Mouse (Mus musculus): ENCODE measurements around the gene Eya3.
"Not testable (repeated sequence)": the region's sequence is repeated elsewhere in the genome, so short reads cannot be mapped to it uniquely, and the experiment has no call there.

Eya3 gene

DNA sequence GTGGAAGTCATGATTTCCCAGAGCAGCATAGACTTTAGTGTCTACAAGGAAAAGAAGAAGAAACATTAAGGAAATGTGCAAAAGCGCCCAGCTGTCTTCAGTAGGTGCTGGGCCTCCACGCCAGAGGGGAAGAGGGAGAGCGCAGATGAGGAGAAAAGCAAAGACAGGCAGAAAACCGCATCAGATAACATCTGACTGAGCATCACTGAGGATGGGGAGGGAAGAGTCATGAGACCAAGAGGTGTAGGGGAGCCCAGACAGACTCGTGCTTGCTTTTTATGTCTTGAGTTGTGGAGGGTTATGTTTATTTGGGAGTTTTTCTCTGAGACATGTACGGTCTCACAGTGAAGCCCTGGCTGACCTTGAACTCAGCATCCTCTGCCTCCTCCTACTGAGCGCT, 102.7 kb downstream of the Eya3 start:
- no peak for DNase-seq (ENCODE audit: low read depth, low spot score)

DNA sequence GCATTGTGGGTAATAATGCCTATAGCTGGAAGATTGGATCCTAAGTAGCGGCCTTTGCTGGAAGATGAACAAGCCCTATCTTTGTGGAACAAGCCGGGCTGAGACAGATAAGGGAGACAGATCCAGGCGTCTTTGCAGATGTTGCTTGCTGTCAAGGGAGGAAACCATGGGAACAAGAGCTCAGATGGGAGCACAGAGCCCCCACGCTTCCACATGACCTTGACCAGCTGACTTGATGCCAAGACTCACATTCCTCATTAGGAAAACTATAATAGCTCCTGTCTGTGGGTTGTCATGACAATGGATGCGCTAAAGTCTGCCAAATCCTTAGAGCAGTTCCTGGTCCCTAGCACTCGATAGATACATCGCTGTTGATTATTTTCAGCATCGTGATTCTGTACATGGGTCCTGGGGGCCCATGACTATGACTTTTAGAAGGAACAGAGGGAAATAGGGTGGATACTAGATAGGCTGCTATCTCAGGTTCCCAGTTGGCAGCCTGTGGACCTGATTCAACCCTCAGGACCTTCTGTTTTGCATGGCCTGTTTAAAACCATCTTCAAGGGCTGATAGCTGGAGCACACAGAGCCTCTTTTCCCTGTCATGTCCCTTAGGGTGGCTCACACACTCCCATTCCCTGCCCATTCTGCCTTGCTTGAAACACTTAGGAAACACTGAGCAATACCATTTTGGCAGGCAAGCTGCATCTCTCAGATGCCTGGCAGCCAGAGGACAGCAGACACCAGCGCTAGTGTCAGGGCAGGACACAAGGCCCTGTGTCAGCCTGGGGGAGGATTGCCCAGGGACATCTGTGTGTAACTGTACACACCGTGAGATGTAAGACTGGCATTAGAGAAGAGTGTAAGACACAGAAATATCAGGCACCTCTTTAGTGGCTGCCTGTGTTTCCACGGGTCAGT, 105.5 kb downstream of the Eya3 start:
- DNase-seq (ENCODE audit: low read depth, low spot score), result no peak

DNA sequence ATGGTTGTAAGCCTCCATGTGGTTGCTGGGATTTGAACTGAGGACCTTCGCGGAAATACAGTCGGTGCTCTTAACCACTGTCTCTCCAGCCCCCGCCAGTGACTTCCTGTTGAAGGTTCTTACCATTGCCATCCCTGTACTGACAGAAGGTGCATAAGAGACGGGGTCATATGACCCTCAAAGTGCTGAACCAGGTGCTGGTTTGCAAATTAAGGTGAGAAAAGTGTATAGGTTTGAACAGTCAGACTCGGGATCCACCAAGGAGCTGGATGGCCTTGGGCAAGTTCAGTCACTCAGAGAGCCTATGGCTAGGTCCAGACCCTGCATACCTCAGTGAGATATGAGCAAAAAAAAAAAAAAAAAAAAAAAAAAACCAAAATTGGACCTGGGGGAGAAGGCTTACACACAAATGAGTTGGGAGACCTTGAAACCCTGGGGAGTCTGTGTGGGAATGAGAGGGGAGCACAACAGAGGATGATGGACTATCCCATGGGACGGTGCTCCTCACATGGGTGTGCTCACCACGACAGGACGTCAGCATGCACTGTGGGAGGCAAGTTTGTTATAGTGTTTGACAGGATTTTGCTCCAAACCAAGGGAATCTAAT, 108.2 kb downstream of the Eya3 start:
- no peak for DNase-seq (ENCODE audit: low read depth, low spot score)

DNA sequence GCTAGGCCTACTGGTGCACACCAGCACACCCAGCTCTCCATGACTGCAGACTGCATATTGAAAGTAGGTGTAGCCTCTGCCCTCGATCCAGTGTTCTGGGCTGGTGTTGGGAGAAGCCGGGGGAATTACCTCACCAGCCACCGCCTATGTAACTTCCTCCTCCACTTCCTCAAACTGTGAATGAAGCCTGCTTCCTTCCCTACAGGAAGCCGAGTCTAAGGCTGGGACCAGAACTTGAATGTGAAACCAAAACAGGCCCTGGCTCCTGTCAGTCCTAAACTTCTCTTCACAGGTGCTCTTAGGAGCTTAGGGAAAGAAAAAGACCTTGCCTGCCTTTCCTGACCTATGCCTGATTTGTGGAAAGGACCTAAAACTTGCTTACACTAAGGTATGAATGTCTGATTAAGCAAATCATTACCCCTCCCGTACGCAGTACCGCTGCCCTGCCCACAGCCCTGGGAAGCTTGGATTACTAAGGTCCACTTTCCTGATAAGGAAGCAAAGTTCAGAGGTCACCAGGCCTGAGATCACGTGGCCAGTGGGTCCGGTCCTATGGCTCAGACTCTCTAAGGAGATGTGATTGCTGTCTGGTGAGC, 109.0 kb downstream of the Eya3 start:
- DNase-seq (ENCODE audit: low read depth, low spot score), result no peak

DNA sequence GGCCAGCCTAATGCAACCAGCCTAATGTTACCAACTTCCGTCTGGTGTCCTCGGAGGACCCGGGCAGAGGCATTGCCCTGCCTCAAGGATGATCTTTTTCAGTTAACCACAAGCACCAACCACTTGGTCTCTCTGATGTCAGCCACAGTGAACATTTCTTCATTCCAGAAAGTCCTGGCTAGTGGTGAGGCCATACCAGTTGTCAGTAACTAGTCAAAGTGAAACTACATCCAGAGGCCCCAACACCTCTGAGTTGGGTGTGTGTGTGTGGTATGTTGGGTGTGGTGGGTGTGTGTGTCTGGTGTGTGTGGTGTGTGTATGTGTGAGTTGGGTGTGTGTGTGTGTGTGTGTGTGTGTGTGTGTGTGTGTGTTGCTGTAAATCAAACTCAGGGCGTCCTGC, 110.0 kb downstream of the Eya3 start:
- DNase-seq (ENCODE audit: low read depth, low spot score), result no peak

DNA sequence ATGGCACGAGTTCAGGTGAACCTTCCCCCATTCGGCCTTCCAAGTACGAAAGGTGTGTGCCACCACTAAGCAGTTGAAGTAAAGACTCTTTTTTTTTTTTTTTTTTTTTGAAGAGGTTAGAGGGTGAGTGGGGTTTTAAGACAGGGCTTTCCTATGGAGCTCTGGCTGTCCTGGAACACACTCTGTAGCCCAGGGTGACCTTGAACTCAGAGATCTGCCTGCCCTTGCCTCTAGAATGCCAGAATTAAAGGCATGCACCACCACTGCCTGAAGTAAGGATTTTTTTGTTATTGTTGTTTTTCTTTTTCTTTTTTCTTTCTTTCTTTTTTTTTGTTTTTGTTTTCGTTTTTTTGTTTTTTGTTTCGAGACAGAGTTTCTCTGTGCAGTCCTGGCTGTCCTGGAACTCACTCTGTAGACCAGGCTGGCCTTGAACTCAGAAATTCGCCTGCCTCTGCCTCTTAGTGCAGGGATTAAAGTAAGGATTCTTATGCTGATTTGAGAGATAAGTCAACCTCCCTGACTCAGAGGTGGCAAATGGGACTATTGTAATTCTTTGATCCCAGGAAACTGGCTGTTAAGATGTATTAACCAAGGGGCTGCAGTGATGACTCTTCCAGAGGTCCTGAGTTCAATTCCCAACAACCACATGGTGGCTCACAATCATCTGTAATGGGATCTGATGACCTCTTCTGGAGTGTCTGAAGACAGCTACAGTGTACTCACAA, 110.6 kb downstream of the Eya3 start:
- no peak for DNase-seq (ENCODE audit: low read depth, low spot score)

DNA sequence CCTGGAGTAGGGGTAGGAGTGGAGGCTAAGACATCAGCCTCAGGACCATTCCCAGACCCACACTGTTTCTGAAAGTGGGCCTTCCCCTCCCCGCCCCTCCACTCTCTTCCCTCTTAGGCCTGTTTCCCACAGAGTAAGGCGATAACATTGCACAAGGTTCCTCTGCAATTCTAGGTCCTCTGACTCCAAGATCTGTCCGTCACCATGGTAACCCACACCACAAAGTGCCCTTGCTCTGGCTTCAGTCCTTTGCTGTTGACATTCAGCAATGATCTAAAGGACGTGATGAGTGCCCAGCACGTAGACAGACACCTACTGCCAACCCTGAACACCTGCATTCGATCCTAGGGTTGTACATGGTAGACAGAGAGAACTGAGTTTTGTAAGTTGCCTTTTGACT, 114.2 kb downstream of the Eya3 start:
- DNase-seq (ENCODE audit: low read depth, low spot score), result no peak

DNA sequence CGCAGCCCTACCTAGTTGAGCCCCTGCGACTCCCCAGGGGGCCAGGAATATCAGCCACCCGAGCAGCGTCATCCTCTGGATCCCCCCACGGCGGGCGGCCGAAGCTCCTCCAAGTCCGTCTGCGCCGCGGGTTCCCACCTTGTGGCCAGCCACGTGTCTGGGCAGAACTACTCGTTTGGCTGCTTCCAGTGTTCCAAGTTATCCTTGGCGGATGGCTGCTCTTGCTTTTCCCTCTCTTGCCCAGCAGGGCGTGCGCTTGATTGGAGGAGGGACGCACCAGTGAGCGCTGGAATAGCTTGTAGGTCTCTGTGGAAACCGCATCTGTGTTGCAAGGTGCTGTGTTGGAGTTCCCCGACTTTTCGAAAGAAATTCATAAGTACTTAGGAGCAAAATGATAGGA, 118.2 kb downstream of the Eya3 start, which contains the start of gene Smpdl3b:
Smpdl3b (minus strand) TSS at position 279 of the 400 bp plus-strand sequence.
- peak; percentile 62 for DNase-seq (ENCODE audit: low read depth, low spot score)

DNA sequence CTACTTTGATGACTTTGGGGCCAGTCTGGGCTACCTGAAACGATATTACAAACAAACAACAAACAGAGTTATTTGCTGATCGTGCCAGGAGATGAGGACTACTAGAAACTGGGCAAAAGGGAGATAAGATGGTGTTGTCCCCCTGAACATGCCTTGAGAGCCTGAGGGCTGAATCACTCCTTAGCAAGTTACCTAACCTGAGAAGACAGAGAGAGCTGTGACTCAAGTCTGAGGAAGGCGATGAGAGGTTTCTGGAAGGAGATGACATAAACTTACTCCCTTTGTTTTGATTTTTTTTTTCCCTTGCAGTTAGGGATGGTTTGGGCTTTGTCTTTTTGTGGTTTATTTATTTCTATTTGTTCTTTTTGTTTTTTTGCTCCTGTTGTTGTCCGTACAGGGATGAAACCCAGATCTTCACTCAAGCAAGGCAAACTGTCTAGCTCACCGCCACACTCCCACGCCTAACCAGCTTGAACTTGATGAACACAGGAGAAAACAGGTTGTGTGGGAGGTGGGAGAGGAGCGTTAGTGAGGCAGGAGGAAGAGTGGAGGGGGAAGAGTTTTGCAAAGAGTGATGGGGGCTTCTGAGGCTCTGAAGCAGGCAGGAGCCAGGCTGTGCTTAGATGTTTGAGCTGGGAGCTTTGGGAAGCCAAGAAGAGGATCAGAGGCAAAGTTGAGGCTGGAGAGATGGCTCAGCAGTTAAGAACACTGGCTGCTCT, 119.0 kb downstream of the Eya3 start:
- no peak for DNase-seq (ENCODE audit: low read depth, low spot score)

DNA sequence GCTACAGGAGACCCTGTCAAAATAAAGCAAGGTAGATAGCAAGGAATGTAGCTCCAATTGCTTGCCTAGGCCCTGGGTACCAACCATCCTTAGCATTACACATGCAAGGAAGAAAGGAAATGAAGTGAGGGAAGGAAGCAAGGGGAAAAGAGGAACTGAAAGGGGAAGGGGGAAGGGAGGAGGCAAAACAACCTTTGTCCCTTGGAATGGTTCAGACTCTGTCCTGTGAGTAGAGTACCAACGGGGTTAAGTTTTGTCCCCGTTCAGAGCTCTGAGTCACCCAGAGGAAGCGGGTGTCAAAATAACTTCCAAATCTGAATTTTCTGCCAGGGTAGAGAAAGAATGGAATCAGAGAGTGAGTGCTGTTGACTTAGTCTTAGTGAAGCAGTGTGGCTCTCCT, 121.5 kb downstream of the Eya3 start:
- no peak for DNase-seq (ENCODE audit: low read depth, low spot score)

DNA sequence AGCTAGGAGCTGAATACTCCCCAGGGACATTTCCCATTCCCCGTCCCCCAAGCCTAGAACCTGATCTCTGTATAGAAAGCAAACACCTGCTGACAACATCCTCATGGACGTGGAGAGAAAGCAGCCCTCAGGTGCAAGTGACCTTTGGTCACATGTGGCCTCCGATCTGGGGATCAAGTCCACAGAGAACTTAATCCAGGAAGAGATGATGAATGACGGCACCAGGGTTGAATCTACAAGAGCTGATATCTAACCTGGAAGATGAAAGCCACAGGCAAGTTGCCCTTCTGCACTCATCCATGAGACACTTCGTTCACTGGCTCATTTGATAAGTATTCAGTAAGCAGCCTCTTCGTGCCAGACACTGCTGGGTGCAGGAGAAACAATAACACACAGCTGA, 123.8 kb downstream of the Eya3 start:
- DNase-seq (ENCODE audit: low read depth, low spot score), result no peak

DNA sequence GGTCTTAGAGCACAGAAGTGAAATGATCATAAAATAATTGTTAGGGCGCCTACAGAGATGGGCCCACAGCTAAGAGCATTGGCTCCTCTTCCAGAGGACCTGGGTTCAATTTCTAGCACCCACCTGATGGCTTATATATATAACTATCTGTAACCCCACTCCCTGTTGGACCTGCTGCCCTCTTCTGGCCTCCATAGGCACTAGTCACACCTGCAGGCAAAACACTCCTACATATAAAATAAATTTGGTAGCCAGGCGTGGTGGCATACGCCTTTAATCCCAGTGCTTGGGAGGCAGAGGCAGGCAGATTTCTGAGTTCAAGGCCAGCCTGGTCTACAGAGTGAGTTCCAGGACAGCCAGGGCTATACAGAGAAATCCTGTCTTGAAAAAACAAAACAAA, 124.3 kb downstream of the Eya3 start:
- DNase-seq (ENCODE audit: low read depth, low spot score), result not testable (repeated sequence)

DNA sequence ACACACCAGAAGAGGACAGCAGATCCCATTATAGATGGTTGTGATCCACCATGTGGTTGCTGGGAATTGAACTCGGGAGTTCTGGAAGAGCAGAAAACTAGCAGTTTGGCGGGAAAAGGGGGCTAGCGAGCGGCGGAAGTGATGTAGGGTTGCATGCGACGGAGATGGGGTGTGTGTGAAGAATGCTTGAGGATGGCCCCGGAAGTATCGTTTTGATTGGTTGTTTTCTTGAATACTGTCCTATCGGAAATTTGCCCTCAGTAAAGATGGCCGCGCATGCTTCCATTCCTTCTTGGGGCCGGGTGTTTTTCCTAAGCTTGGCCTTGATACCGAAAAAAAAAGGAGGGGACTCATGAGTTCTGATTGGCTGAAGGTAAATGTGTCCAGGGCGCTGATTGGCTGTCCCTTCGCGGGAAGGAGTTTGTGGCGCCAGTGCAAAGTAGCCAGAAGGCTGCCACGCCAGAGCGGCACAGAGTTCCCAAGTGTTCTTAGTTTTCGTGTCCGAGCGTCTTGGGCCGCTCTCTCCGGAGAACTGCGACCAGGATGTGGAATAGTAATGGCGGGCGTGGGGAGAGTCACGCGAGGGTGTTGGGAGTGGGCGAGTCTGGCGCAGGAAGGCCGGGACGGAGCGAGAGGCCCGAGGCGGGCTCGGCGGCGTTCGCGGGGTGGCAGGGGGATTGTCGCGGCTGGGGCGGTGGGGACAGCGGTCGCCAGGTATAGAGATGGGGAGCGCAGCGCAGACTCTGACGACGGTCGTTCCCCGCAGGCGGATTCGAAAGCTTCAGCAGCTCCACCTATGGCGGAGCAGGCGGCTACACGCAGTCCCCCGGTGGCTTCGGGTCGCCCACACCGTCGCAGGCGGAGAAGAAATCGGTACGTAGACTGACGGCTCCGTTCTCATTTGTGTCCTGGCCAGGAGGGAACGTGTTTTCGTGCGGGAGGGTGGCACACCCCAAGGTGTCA, 129.4 kb downstream of the Eya3 start, which contains the start of gene Rpa2:
Rpa2 (plus strand) TSS at position 419 of the 963 bp plus-strand sequence.
- peak; percentile 100 for DNase-seq (ENCODE audit: low read depth, low spot score)

DNA sequence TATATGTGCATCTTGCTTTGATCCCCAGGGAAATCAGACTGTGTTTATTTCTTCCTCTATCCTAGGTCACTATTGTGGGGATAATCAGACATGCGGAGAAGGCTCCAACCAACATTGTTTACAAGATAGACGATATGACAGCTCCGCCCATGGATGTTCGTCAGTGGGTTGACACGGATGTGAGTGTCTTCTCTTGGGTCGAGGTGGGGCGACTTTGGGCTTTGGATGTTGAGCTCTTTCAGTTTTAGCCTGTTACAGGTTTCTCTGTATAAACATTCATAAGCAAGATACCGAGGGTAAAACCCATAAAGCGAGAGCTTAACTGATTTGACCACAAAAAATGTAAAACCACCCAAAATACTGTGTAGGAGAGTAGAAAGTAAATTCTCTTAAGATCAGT, 133.0 kb downstream of the Eya3 start:
- no peak for DNase-seq (ENCODE audit: low read depth, low spot score)
